Mouse (Mus musculus): Measurements from ENCODE around the gene Hist1h3f.
"Not testable (repeated sequence)": the region's sequence is repeated elsewhere in the genome, so short reads cannot be mapped to it uniquely, and the experiment has no call there.

The Hist1h3f gene

DNA sequence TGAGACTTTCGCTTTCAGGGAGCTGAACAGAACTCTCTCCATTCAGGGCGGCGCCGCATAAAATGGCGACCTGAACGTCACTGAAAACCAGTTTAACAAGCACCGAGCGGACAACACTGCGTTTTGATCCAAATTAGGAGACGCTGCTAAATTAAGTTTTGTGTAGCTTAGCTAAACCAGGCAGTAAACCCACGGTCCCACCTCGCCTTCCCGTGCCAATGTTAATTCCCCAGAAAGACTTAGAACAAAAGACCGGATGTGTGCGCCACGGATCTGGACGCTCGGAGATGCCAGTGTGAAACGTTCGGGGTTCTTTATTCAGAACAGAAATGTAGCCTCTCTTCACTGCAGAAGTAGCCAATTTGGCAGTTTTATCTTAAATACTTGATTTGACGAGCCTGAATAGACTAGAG, 41.2 kb downstream of the Hist1h3f start:
- peak; percentile 49 to 60 for DNase-seq

DNA sequence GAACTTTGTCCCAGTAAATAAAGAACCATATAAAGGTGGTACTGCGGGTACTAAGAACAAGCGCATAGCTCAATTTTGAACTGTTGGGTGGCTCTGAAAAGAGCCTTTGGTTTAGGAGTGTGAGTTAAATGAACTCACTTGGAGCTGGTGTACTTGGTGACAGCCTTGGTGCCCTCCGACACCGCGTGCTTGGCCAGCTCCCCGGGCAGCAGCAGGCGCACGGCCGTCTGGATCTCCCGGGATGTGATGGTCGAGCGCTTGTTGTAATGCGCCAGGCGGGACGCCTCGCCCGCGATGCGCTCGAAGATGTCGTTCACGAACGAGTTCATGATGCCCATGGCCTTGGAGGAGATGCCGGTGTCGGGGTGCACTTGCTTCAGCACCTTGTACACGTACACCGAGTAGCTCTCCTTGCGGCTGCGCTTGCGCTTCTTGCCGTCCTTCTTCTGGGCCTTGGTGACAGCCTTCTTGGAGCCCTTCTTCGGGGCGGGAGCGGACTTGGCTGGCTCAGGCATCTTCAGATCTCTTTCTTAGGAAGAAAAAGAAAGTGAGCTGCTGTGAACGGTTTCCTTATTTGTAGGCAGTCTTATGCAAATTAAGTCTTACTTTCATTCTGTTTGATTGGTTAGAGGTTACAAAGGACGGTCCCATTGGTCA, 41.7 kb downstream of the Hist1h3f start:
- peak; percentile 36 to 64 for DNase-seq

DNA sequence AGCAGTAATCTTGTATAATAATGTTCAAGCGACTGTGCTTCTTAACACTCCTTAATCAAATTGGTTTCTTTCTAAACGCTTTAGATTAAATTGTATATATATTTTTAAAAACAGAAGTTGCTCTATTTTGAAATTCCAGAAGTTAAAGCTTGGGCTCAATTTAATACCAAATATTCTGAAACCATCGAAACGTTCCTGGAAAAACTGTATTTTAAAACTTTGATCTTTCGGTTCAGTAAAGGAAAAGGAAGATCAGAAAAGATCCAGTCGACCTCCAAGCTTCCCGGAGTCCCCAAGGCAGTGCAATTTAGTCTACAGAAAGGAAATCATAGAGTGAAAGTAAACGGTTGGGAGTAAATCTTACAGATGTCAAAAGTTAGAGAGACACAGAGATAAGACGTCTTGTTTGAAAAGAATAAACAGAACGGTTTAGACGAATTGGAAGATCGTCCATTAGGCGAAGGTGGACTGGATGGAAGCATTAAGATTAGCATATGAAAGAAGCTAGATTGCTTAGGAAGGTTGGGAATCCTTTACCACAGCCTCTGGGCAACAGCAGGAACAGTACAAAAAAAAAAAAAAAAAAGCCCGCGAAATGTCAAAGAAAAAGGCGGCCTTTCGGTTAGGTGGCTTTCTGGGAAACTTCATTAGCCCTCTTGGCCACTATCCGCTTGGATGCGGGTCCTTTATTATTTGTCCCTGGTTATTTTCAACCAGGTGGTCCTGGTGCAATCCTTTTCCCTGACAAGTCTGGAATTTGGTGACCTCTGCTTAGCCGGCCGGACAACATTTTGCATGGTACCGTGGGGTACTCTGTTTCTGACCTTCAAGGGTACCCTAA, 42.5 kb downstream of the Hist1h3f start:
- no peak for DNase-seq

DNA sequence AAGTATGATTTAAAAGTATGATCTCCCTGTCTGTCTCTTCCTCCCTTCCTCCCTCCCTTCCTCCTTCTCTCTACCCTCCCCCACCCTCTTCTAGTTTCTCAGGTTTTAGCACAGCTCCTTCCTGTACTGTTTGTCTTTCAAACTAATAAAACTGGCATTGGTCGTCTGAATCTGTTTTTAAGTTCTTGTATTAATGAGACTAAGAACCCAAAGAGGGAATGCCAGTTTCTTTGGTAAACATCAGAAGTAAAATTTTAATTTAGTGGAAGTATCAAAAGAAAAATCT, 43.0 kb downstream of the Hist1h3f start:
- no peak for DNase-seq

DNA sequence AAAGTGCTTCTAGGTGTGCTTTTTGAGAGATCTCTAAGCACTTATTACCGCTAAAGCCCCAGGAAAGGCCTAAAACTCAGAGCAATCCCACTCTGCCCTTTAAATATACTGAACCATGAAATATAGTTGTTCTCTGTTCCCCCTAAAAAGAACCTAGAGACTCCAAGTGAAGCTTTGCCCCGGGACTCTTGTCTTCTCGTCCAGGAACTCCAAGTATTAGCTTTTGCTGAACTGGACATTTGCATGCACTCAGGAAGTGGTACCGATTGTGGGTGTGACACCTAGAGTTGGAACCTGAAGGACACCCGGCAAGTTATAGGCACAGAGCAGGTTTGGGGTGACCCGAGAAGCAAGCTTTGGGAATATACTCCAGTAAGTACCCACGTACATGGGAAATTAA, 47.4 kb downstream of the Hist1h3f start:
- no peak for DNase-seq

DNA sequence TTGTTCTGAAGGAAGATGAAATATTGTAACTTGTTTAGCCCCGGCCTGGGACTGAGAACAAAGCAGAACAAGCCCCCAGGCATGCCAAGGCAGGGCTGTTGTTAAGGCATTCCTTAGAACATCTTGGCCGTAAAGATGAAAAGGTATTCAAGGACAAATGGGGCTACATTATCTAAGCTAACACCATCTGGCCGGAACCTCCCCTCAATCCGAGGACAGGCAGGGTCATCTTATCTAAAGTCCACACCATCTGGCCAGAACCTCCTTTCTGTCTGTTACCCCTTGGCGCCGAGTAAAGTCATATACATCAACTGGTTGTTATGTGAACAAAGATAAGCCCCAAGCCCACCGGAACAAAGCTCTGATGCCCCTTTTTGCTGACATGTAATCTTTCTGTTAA, 48.0 kb downstream of the Hist1h3f start:
- not testable (repeated sequence) for DNase-seq

DNA sequence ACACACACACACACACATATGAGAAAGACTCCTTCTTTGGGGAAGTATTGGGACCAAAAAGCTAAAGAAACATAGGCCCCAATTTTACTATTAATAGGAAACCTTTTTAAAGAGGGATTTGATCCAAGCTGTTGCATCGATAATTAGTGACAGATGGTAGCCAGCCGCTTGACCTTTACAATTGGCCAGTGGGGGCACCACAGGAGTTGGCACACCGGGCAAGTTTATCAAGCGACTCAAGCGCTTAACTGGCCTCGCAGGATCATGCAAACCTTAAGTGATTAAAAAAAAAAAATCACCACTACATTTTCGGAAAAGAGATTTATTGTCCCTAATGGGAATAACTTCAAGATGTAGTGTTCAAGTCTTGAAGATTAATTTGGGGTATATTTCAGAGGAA, 48.8 kb downstream of the Hist1h3f start:
- DNase-seq: peak; percentile 63 to 65

DNA sequence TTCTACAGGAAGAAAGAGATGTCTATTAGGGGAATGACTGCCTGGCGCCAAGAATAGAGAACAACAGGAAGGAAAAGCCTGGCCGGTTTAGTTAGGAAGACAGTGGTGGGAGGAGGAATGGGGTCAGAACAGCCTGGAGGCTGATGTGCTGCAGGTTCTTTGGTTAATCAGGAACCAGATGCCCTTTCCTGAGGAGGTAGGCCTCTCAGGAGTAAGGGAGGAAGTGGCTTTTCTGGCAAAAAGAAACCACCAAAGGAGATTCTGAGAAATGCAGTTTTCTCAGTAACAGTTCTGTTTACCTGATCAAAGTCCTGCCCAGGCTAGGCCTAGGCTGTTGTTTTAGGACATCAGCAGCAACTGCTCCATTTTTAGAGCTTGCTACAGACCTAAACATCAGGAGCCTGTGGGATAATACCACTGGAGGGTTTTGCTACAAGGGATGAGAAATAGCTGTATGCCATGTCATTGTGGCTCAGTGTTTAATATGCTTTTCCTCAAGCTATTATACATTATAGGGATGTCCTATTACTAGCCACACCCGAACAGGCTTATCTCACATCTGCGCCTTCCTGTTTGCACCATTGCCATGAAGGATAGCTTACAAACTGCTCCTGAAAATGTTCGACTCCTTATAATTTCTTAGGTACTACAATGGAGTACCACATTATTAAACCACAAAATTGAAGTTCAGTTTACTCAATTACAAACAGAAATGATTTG, 49.4 kb downstream of the Hist1h3f start:
- no peak for DNase-seq

All from cerebellum, adult 18-20 months (tissue).